Mouse (Mus musculus) limb, embryonic 13.5 days (tissue): ENCODE measurements around the gene Iqsec1. TPM values are rescaled to one million over a fixed set of nuclear protein-coding genes. Genes with fewer than 3 reads are reported as not detected.

Source experiments
- ATAC-seq: fragments of 200-750 bp; cut with Nextera tagmentation; 2 replicates; pipeline ENCODE4 v1.8.0; 2017; ENCODE audit warnings: low read depth, moderate number of reproducible peaks, moderate TSS enrichment; ENCODE audit not compliant: low FRiP score
- H3K27ac ChIP-seq: fragments of 300-500 bp; sonication (generic); 2 replicates; pipeline ENCODE4 v1.5.1; 2015; ENCODE audit warnings: inconsistent platforms, mild to moderate bottlenecking, moderate library complexity
- H3K27me3 ChIP-seq: fragments of 300-500 bp; sonication (generic); 2 replicates; pipeline ENCODE4 v1.6.1; 2015; ENCODE audit warnings: mild to moderate bottlenecking, inconsistent platforms
- H3K36me3 ChIP-seq: fragments of 300-500 bp; sonication (generic); 2 replicates; pipeline ENCODE4 v1.6.1; 2015; ENCODE audit warnings: inconsistent platforms, mild to moderate bottlenecking, moderate library complexity
- H3K4me1 ChIP-seq: fragments of 300-500 bp; sonication (generic); 2 replicates; pipeline ENCODE4 v1.6.1; 2015; ENCODE audit warnings: inconsistent platforms
- H3K4me2 ChIP-seq: fragments of 300-500 bp; sonication (generic); replicated peaks from 2 replicates; pipeline ENCODE4 v1.6.1; 2015; ENCODE audit warnings: inconsistent platforms, mild to moderate bottlenecking, moderate library complexity
- H3K4me3 ChIP-seq: fragments of 300-500 bp; sonication (generic); 2 replicates; pipeline ENCODE4 v1.5.1; 2015; ENCODE audit warnings: moderate library complexity, mild to moderate bottlenecking, inconsistent platforms
- H3K9ac ChIP-seq: fragments of 300-500 bp; sonication (generic); 2 replicates; pipeline ENCODE4 v1.6.1; 2015; ENCODE audit warnings: mild to moderate bottlenecking, inconsistent platforms
- H3K9me3 ChIP-seq: fragments of 300-500 bp; sonication (generic); 2 replicates; pipeline ENCODE4 v1.6.1; 2016; ENCODE audit warnings: inconsistent platforms
- WGBS: fragments of 180-500 bp; shearing (Covaris S2); methylation state at CpG from one replicate; pipeline ENCODE4 v1.1.7; 2015; 5-methylcytosine and 5-hydroxymethylcytosine counted together
- polyA plus RNA-seq: library from polyadenylated mRNA; unstranded; fragments of >200 nt; fragmentation: Nextera tagmentation; extraction: Ambion mirVana; gene quantifications from 2 replicates; pipeline ENCODE4 v1.2.1, GENCODE M21; 2015

The Iqsec1 gene
- polyA plus RNA-seq, 1 experiment from 2014 or later = 11.1 TPM

- H3K4me1 ChIP-seq = peaks cover 29% of the 10 kb centered on the region
- H3K27me3 ChIP-seq = peaks cover 18% of the 10 kb centered on the region
- no peak overlapping the region for H3K9ac ChIP-seq
- no peaks in the 10 kb centered on the region for H3K36me3 ChIP-seq
- no peak overlapping the region for H3K27ac ChIP-seq
- H3K4me2 ChIP-seq = no peak overlapping the region
- H3K9me3 ChIP-seq = no peaks in the 10 kb centered on the region
- ATAC-seq = no peak
- H3K4me3 ChIP-seq = no peak overlapping the region
- WGBS = 11% methylated on average over 5 of the region's 5 CpGs
Observed at GRCm38 (mm10) chr6:90808544-90808943, 179.9 kb downstream of the Iqsec1 start.

GRCm38 (mm10) chr6:90808134-90808533 is 180.4 kb downstream of the Iqsec1 start:
- H3K27me3 ChIP-seq = peaks cover 18% of the 10 kb centered on the region
- WGBS = 58% methylated on average over 3 of the region's 3 CpGs
- H3K9ac ChIP-seq = no peak overlapping the region
- H3K4me3 ChIP-seq = no peak overlapping the region
- peaks cover 29% of the 10 kb centered on the region for H3K4me1 ChIP-seq
- no peak overlapping the region for H3K27ac ChIP-seq
- H3K4me2 ChIP-seq = no peak overlapping the region
- no peaks in the 10 kb centered on the region for H3K9me3 ChIP-seq
- ATAC-seq = no peak
- H3K36me3 ChIP-seq = no peaks in the 10 kb centered on the region

GRCm38 (mm10) chr6:90807581-90807980 is 180.9 kb downstream of the Iqsec1 start:
- Histone ChIP-seq H3K4me3 (no peak overlapping the region), H3K27me3 (peaks cover 16% of the 10 kb centered on the region), H3K9me3 (no peaks in the 10 kb centered on the region), H3K36me3 (no peaks in the 10 kb centered on the region), H3K4me2 (no peak overlapping the region), H3K4me1 (peaks cover 29% of the 10 kb centered on the region), H3K9ac (no peak overlapping the region), H3K27ac (no peak overlapping the region)
- no peak for ATAC-seq
- 49% methylated on average over 2 of the region's 2 CpGs for WGBS

- Histone ChIP-seq H3K9me3 (no peaks in the 10 kb centered on the region), H3K9ac (no peak overlapping the region), H3K4me3 (no peak overlapping the region), H3K27me3 (peaks cover 14% of the 10 kb centered on the region), H3K27ac (no peak overlapping the region), H3K36me3 (no peaks in the 10 kb centered on the region), H3K4me1 (peaks cover 29% of the 10 kb centered on the region), H3K4me2 (no peak overlapping the region)
- ATAC-seq = no peak
- WGBS = 85% methylated on average over 1 of the region's 1 CpGs
Observed at GRCm38 (mm10) chr6:90806743-90807142, 181.7 kb downstream of the Iqsec1 start.

GRCm38 (mm10) chr6:90805101-90805500 is 183.4 kb downstream of the Iqsec1 start:
- no peak for ATAC-seq
- H3K27me3 ChIP-seq = peaks cover 6% of the 10 kb centered on the region; the same call in 1 of the 2 replicates
- no peak overlapping the region for H3K27ac ChIP-seq
- WGBS = 60% methylated on average over 2 of the region's 2 CpGs
- peaks cover 26% of the 10 kb centered on the region for H3K4me1 ChIP-seq
- no peaks in the 10 kb centered on the region for H3K36me3 ChIP-seq
- H3K9me3 ChIP-seq = no peaks in the 10 kb centered on the region
- no peak overlapping the region for H3K4me2 ChIP-seq
- H3K9ac ChIP-seq = no peak overlapping the region
- no peak overlapping the region for H3K4me3 ChIP-seq

- no peak overlapping the region for H3K4me3 ChIP-seq
- H3K36me3 ChIP-seq = no peaks in the 10 kb centered on the region
- H3K4me1 ChIP-seq = peaks cover 22% of the 10 kb centered on the region
- H3K27me3 ChIP-seq = 0 out of 2 replicates have a peak, but pooled peaks cover 6% of the 10 kb centered on the region
- no peak overlapping the region for H3K4me2 ChIP-seq
- H3K9me3 ChIP-seq = no peaks in the 10 kb centered on the region
- no peak overlapping the region for H3K9ac ChIP-seq
- H3K27ac ChIP-seq = no peak overlapping the region
- ATAC-seq = no peak
Observed at GRCm38 (mm10) chr6:90804646-90805045, 183.8 kb downstream of the Iqsec1 start.

- H3K4me2 ChIP-seq = no peak overlapping the region
- 70% methylated on average over 8 of the region's 8 CpGs for WGBS
- ATAC-seq = no peak
- no peak overlapping the region for H3K27ac ChIP-seq
- H3K27me3 ChIP-seq = no peaks in the 10 kb centered on the region
- no peaks in the 10 kb centered on the region for H3K36me3 ChIP-seq
- no peak overlapping the region for H3K9ac ChIP-seq
- H3K4me3 ChIP-seq = no peak overlapping the region
- peaks cover 7% of the 10 kb centered on the region; the same call in 1 of the 2 replicates for H3K4me1 ChIP-seq
- no peaks in the 10 kb centered on the region for H3K9me3 ChIP-seq
Observed at GRCm38 (mm10) chr6:90802604-90803003, 185.9 kb downstream of the Iqsec1 start.

GRCm38 (mm10) chr6:90802058-90802457 is 186.4 kb downstream of the Iqsec1 start:
- Histone ChIP-seq H3K4me2 (no peak overlapping the region), H3K9me3 (no peaks in the 10 kb centered on the region), H3K27ac (no peak overlapping the region), H3K4me3 (no peak overlapping the region), H3K27me3 (no peaks in the 10 kb centered on the region), H3K9ac (no peak overlapping the region), H3K4me1 (peaks cover 7% of the 10 kb centered on the region; the same call in 1 of the 2 replicates), H3K36me3 (no peaks in the 10 kb centered on the region)
- WGBS = 72% methylated on average over 3 of the region's 3 CpGs
- ATAC-seq = no peak

- H3K27me3 ChIP-seq = no peaks in the 10 kb centered on the region
- no peak overlapping the region for H3K4me3 ChIP-seq
- peaks cover 7% of the 10 kb centered on the region; the same call in 1 of the 2 replicates for H3K4me1 ChIP-seq
- ATAC-seq = no peak
- WGBS = 88% methylated on average over 2 of the region's 2 CpGs
- no peaks in the 10 kb centered on the region for H3K9me3 ChIP-seq
- no peak overlapping the region for H3K9ac ChIP-seq
- no peak overlapping the region for H3K27ac ChIP-seq
- no peak overlapping the region for H3K4me2 ChIP-seq
- no peaks in the 10 kb centered on the region for H3K36me3 ChIP-seq
Observed at GRCm38 (mm10) chr6:90800825-90801224, 187.7 kb downstream of the Iqsec1 start.

- Histone ChIP-seq H3K27ac (no peak overlapping the region), H3K4me2 (no peak overlapping the region), H3K4me3 (no peak overlapping the region), H3K4me1 (no peaks in the 10 kb centered on the region), H3K9ac (no peak overlapping the region), H3K9me3 (no peaks in the 10 kb centered on the region), H3K27me3 (no peaks in the 10 kb centered on the region), H3K36me3 (no peaks in the 10 kb centered on the region)
- ATAC-seq = no peak
- WGBS = 79% methylated on average over 1 of the region's 1 CpGs
Observed at GRCm38 (mm10) chr6:90799116-90799515, 189.4 kb downstream of the Iqsec1 start.

GRCm38 (mm10) chr6:90798201-90798600 is 190.3 kb downstream of the Iqsec1 start:
- no peak overlapping the region for H3K27ac ChIP-seq
- no peak for ATAC-seq

GRCm38 (mm10) chr6:90796902-90797596 is 191.4 kb downstream of the Iqsec1 start:
- Histone ChIP-seq H3K27me3 (no peaks in the 10 kb centered on the region), H3K4me1 (no peaks in the 10 kb centered on the region), H3K27ac (no peak overlapping the region), H3K4me2 (no peak overlapping the region), H3K9me3 (no peaks in the 10 kb centered on the region), H3K36me3 (no peaks in the 10 kb centered on the region), H3K9ac (no peak overlapping the region), H3K4me3 (no peak overlapping the region)
- 92% methylated on average over 2 of the region's 2 CpGs for WGBS
- no peak for ATAC-seq

More at GRCm38 (mm10) chr6:90798201-90798600, 190.3 kb downstream of the Iqsec1 start:
- Histone ChIP-seq H3K4me1 (no peaks in the 10 kb centered on the region), H3K4me2 (no peak overlapping the region), H3K9me3 (no peaks in the 10 kb centered on the region), H3K9ac (no peak overlapping the region), H3K27me3 (no peaks in the 10 kb centered on the region), H3K36me3 (no peaks in the 10 kb centered on the region), H3K4me3 (no peak overlapping the region)

GRCm38 (mm10) chr6:90790901-90791300 is 197.6 kb downstream of the Iqsec1 start:
- H3K27ac ChIP-seq = no peak overlapping the region
- H3K4me3 ChIP-seq = no peak overlapping the region
- ATAC-seq = no peak
- H3K36me3 ChIP-seq = no peaks in the 10 kb centered on the region
- H3K9ac ChIP-seq = no peak overlapping the region
- H3K27me3 ChIP-seq = no peaks in the 10 kb centered on the region
- no peaks in the 10 kb centered on the region for H3K9me3 ChIP-seq
- H3K4me1 ChIP-seq = peaks cover 10% of the 10 kb centered on the region
- no peak overlapping the region for H3K4me2 ChIP-seq
